Mouse (Mus musculus): Measurements from ENCODE around the gene Sept3. TPM values are rescaled to one million over a fixed set of nuclear protein-coding genes. Genes with fewer than 3 reads are reported as not detected.

The Sept3 gene
- polyA plus RNA-seq, 1 experiment from 2014 or later = 395 TPM

GRCm38 (mm10) chr15:82340414-82341035, 65.8 kb downstream of the Sept3 start:
- Histone ChIP-seq H3K27ac (ENCODE audit: low read depth, low read length) (no peak overlapping the region; the same call in 1 of the 2 replicates), H3K4me3 (ENCODE audit: low read depth, low read length) (0 out of 2 replicates have a peak overlapping the region, but pooled peaks have one; percentile 21), H3K27me3 (ENCODE audit: control insufficient read depth, insufficient read depth, low read length) (peaks cover 8% of the 10 kb centered on the region), H3K36me3 (ENCODE audit: control insufficient read depth, insufficient read depth, low read length) (0 out of 2 replicates have a peak, but pooled peaks cover 1% of the 10 kb centered on the region), H3K4me2 (ENCODE audit: low read depth, low read length) (peak overlapping the region; percentile 46), H3K9me3 (ENCODE audit: control insufficient read depth, low read length) (no peaks in the 10 kb centered on the region), H3K4me1 (ENCODE audit: control insufficient read depth, insufficient read depth, low read length) (peaks cover 18% of the 10 kb centered on the region; the same call in 1 of the 2 replicates), H3K9ac (replicated peaks; ENCODE audit: low read depth, low read length) (peak overlapping the region; percentile 46; the same call in 1 of the 2 replicates)
- WGBS = 50% methylated on average over 21 of the region's 21 CpGs
- no peak for ATAC-seq (ENCODE audit: low read depth)

- no peak for ATAC-seq (ENCODE audit: low read depth)
- peak overlapping the region; percentile 46 for H3K9ac ChIP-seq (replicated peaks; ENCODE audit: low read depth, low read length)
- WGBS = 4% methylated on average over 40 of the region's 40 CpGs
These were observed 66.4 kb downstream of the Sept3 start for GRCm38 (mm10) chr15:82341036-82341501.

GRCm38 (mm10) chr15:82341675-82342542, 67.2 kb downstream of the Sept3 start:
- no peak overlapping the region for H3K4me3 ChIP-seq (ENCODE audit: low read depth, low read length)
- no peak for ATAC-seq (ENCODE audit: low read depth)
- no peak overlapping the region for H3K27ac ChIP-seq (ENCODE audit: low read depth, low read length)
- H3K4me1 ChIP-seq (ENCODE audit: control insufficient read depth, insufficient read depth, low read length) = peaks cover 23% of the 10 kb centered on the region
- peak overlapping the region; percentile 46; the same call in 1 of the 2 replicates for H3K4me2 ChIP-seq (ENCODE audit: low read depth, low read length)
- 70% methylated on average over 15 of the region's 15 CpGs for WGBS
- H3K9me3 ChIP-seq (ENCODE audit: control insufficient read depth, low read length) = no peaks in the 10 kb centered on the region
- peaks cover 8% of the 10 kb centered on the region for H3K27me3 ChIP-seq (ENCODE audit: control insufficient read depth, insufficient read depth, low read length)
- H3K36me3 ChIP-seq (ENCODE audit: control insufficient read depth, insufficient read depth, low read length) = no peaks in the 10 kb centered on the region
- no peak overlapping the region for H3K9ac ChIP-seq (replicated peaks; ENCODE audit: low read depth, low read length)

More at GRCm38 (mm10) chr15:82341036-82341501, 66.4 kb downstream of the Sept3 start:
- H3K27me3 ChIP-seq (ENCODE audit: control insufficient read depth, insufficient read depth, low read length) = peaks cover 8% of the 10 kb centered on the region
- H3K4me1 ChIP-seq (ENCODE audit: control insufficient read depth, insufficient read depth, low read length) = peaks cover 18% of the 10 kb centered on the region; the same call in 1 of the 2 replicates
- peak overlapping the region; percentile 46 for H3K4me2 ChIP-seq (ENCODE audit: low read depth, low read length)
- no peaks in the 10 kb centered on the region for H3K36me3 ChIP-seq (ENCODE audit: control insufficient read depth, insufficient read depth, low read length)
- H3K27ac ChIP-seq (ENCODE audit: low read depth, low read length) = no peak overlapping the region; the same call in 1 of the 2 replicates
- H3K4me3 ChIP-seq (ENCODE audit: low read depth, low read length) = peak overlapping the region; percentile 21; the same call in 1 of the 2 replicates
- H3K9me3 ChIP-seq (ENCODE audit: control insufficient read depth, low read length) = no peaks in the 10 kb centered on the region

- Histone ChIP-seq H3K9ac (replicated peaks; ENCODE audit: low read depth, low read length) (no peak overlapping the region), H3K9me3 (ENCODE audit: control insufficient read depth, low read length) (no peaks in the 10 kb centered on the region), H3K4me3 (ENCODE audit: low read depth, low read length) (no peak overlapping the region), H3K36me3 (ENCODE audit: control insufficient read depth, insufficient read depth, low read length) (no peaks in the 10 kb centered on the region), H3K27me3 (ENCODE audit: control insufficient read depth, insufficient read depth, low read length) (peaks cover 8% of the 10 kb centered on the region), H3K27ac (ENCODE audit: low read depth, low read length) (no peak overlapping the region), H3K4me1 (ENCODE audit: control insufficient read depth, insufficient read depth, low read length) (peaks cover 29% of the 10 kb centered on the region), H3K4me2 (ENCODE audit: low read depth, low read length) (no peak overlapping the region)
- no peak for ATAC-seq (ENCODE audit: low read depth)
- 83% methylated on average over 5 of the region's 5 CpGs for WGBS
These were observed 67.8 kb downstream of the Sept3 start for GRCm38 (mm10) chr15:82342543-82342935.

GRCm38 (mm10) chr15:82343368-82344287, 68.9 kb downstream of the Sept3 start:
- Histone ChIP-seq H3K4me1 (ENCODE audit: control insufficient read depth, insufficient read depth, low read length) (peaks cover 23% of the 10 kb centered on the region), H3K4me3 (ENCODE audit: low read depth, low read length) (no peak overlapping the region), H3K27ac (ENCODE audit: low read depth, low read length) (no peak overlapping the region), H3K27me3 (ENCODE audit: control insufficient read depth, insufficient read depth, low read length) (peaks cover 8% of the 10 kb centered on the region), H3K9me3 (ENCODE audit: control insufficient read depth, low read length) (no peaks in the 10 kb centered on the region), H3K36me3 (ENCODE audit: control insufficient read depth, insufficient read depth, low read length) (peaks cover 8% of the 10 kb centered on the region; the same call in 1 of the 2 replicates), H3K9ac (replicated peaks; ENCODE audit: low read depth, low read length) (no peak overlapping the region), H3K4me2 (ENCODE audit: low read depth, low read length) (no peak overlapping the region)
- ATAC-seq (ENCODE audit: low read depth) = no peak
- WGBS = 89% methylated on average over 27 of the region's 27 CpGs

Other genes with a start within 250 kb of the Sept3 start
- 58.3 and 58.7 TPM in 2 replicates for gene Desi1, start 241.0 kb upstream of the Sept3 start, polyA plus RNA-seq (2014; fragmentation: Nextera tagmentation; extraction: Ambion mirVana)
- 231 and 251 TPM in 2 replicates for gene Snu13, start 227.3 kb upstream of the Sept3 start, polyA plus RNA-seq (2014; fragmentation: Nextera tagmentation; extraction: Ambion mirVana)
- not detected in 2 replicates for gene 4930407I10Rik, start 215.7 kb upstream of the Sept3 start, polyA plus RNA-seq (2014; fragmentation: Nextera tagmentation; extraction: Ambion mirVana)
- not detected in 2 replicates for gene Mei1, start 204.9 kb upstream of the Sept3 start, polyA plus RNA-seq (2014; fragmentation: Nextera tagmentation; extraction: Ambion mirVana)
- gene Ccdc134, start 147.0 kb upstream of the Sept3 start, polyA plus RNA-seq (2014; fragmentation: Nextera tagmentation; extraction: Ambion mirVana) = 12.7 and 12.8 TPM in 2 replicates
- gene Srebf2, start 127.7 kb upstream of the Sept3 start, polyA plus RNA-seq (2014; fragmentation: Nextera tagmentation; extraction: Ambion mirVana) = 141 and 164 TPM in 2 replicates
- gene Shisa8, start 62.1 kb upstream of the Sept3 start, polyA plus RNA-seq (2014; fragmentation: Nextera tagmentation; extraction: Ambion mirVana) = 2.9 and 6.9 TPM in 2 replicates
- 0.32 and 1.4 TPM in 2 replicates for gene Tnfrsf13c, start 50.5 kb upstream of the Sept3 start, polyA plus RNA-seq (2014; fragmentation: Nextera tagmentation; extraction: Ambion mirVana)
- gene Cenpm, start 30.1 kb upstream of the Sept3 start, polyA plus RNA-seq (2014; fragmentation: Nextera tagmentation; extraction: Ambion mirVana) = 11.2 and 12.0 TPM in 2 replicates
- 6.5 and 13.3 TPM in 2 replicates for gene 1500009C09Rik, start 22.5 kb upstream of the Sept3 start, polyA plus RNA-seq (2014; fragmentation: Nextera tagmentation; extraction: Ambion mirVana)
- 0.28 TPM in 1 of 2 replicates, not detected in the other for gene Wbp2nl, start 24.1 kb downstream of the Sept3 start, polyA plus RNA-seq (2014; fragmentation: Nextera tagmentation; extraction: Ambion mirVana)
- 27.1 and 34.9 TPM in 2 replicates for gene Naga, start 64.0 kb downstream of the Sept3 start, polyA plus RNA-seq (2014; fragmentation: Nextera tagmentation; extraction: Ambion mirVana)
- 0.87 and 2.4 TPM in 2 replicates for gene Pheta2, start 64.0 kb downstream of the Sept3 start, polyA plus RNA-seq (2014; fragmentation: Nextera tagmentation; extraction: Ambion mirVana)
- gene Smdt1, start 64.1 kb downstream of the Sept3 start, polyA plus RNA-seq (2014; fragmentation: Nextera tagmentation; extraction: Ambion mirVana) = 351 and 392 TPM in 2 replicates
- gene Ndufa6, start 79.4 kb downstream of the Sept3 start, polyA plus RNA-seq (2014; fragmentation: Nextera tagmentation; extraction: Ambion mirVana) = 391 and 432 TPM in 2 replicates
- gene Cyp2d22, start 105.4 kb downstream of the Sept3 start, polyA plus RNA-seq (2014; fragmentation: Nextera tagmentation; extraction: Ambion mirVana) = 0.99 and 1.8 TPM in 2 replicates
- not detected in 2 replicates for gene Cyp2d11, start 119.1 kb downstream of the Sept3 start, polyA plus RNA-seq (2014; fragmentation: Nextera tagmentation; extraction: Ambion mirVana)
- gene Cyp2d10, start 132.3 kb downstream of the Sept3 start, polyA plus RNA-seq (2014; fragmentation: Nextera tagmentation; extraction: Ambion mirVana) = not detected in 2 replicates
- gene Cyp2d9, start 158.5 kb downstream of the Sept3 start, polyA plus RNA-seq (2014; fragmentation: Nextera tagmentation; extraction: Ambion mirVana) = not detected in 2 replicates

All from neural tube, embryonic 14.5 days (tissue).